Mouse (Mus musculus): ENCODE measurements around the gene Tmtc3. TPM values are rescaled to one million over a fixed set of nuclear protein-coding genes. Genes with fewer than 3 reads are reported as not detected.
"Not testable (repeated sequence)": the region's sequence is repeated elsewhere in the genome, so short reads cannot be mapped to it uniquely, and the experiment has no call there.

Tmtc3 gene
- polyA plus RNA-seq, 1 experiment from 2014 or later: 19.2 TPM

DNA sequence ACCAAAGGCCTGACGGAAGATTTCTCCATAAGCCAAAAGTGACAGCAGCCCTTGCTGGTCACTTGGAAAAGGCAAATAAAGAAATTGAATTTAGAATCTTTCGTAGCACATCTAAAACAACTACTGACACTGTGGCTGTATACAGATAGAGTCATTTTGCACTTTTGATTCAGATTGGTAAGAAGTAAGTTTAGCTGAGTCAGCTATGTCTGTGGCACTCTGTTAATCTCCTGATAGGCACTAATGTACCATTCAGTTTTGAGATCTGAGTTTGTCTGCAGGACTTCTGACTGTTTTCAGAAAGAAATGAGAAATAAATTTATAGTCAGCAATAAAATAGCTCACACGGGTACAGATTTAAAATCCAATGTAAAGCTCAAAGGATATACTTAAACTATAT, 7.6 kb downstream of the Tmtc3 start:
- no peak for ATAC-seq (ENCODE audit: low FRiP score)
- H3K9ac ChIP-seq (ENCODE audit: low read depth, low read length): no peak overlapping the region
- no peaks in the 10 kb centered on the region for H3K36me3 ChIP-seq (ENCODE audit: control insufficient read depth, insufficient read depth, low read length)
- H3K27ac ChIP-seq (ENCODE audit: low read depth, low read length): no peak overlapping the region
- no peak overlapping the region for H3K4me2 ChIP-seq (replicated peaks; ENCODE audit: low read depth, low read length)
- no peak overlapping the region for H3K4me3 ChIP-seq (ENCODE audit: low read depth, low read length)
- WGBS: 94% methylated on average over 3 of the region's 3 CpGs
- no peaks in the 10 kb centered on the region for H3K4me1 ChIP-seq (replicated peaks; ENCODE audit: control insufficient read depth, insufficient read depth, low read length)
- DNase-seq (ENCODE audit: low spot score): no peak
- no peaks in the 10 kb centered on the region for H3K27me3 ChIP-seq (ENCODE audit: control insufficient read depth, insufficient read depth, low read length)
- H3K9me3 ChIP-seq (ENCODE audit: control insufficient read depth, low read length): no peaks in the 10 kb centered on the region

DNA sequence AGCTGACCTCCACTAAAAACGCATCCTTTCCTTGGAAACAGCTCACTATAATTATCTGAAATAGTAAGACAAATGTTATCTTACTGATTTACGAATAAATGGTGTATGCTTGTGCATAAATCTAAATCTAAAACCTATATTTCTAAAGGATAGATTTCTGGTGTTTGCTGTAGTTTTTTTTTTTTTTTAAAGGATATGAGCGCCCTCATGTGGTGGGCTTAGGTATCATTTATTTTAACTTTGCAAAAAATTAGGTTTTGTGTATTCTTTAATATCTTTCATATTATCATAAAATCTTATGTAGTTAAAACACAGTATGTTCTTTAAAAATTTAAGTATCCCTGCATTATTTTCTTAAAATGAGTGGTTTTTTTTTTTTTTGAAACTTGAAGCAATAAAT, 12.1 kb downstream of the Tmtc3 start:
- Histone ChIP-seq H3K4me2 (replicated peaks; ENCODE audit: low read depth, low read length) (no peak overlapping the region), H3K27ac (ENCODE audit: low read depth, low read length) (no peak overlapping the region), H3K4me1 (replicated peaks; ENCODE audit: control insufficient read depth, insufficient read depth, low read length) (no peaks in the 10 kb centered on the region), H3K9ac (ENCODE audit: low read depth, low read length) (no peak overlapping the region), H3K27me3 (ENCODE audit: control insufficient read depth, insufficient read depth, low read length) (no peaks in the 10 kb centered on the region), H3K4me3 (ENCODE audit: low read depth, low read length) (no peak overlapping the region), H3K36me3 (ENCODE audit: control insufficient read depth, insufficient read depth, low read length) (no peaks in the 10 kb centered on the region), H3K9me3 (ENCODE audit: control insufficient read depth, low read length) (no peaks in the 10 kb centered on the region)
- DNase-seq (ENCODE audit: low spot score) (peak; percentile 18), ATAC-seq (ENCODE audit: low FRiP score) (no peak)
- 59% methylated on average over 3 of the region's 3 CpGs for WGBS

DNA sequence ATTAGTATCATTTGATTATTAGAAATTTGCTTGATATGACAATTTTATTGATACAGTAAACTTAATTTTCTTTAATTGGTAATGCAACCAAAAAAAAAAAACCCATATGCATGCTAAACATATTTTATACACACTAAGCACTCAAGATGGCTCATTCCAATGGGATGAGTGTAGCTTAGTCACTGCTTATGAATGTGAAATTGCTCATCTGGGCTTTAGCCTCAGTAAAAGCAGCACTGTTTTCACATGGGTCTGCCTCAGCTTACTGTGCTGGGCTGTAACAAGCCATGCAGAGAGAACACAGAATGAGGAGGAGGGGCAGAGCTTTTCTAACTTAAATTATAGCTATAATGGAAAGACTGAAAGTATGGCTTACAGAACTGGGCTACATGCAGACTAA, 26.6 kb downstream of the Tmtc3 start:
- no peak overlapping the region for H3K4me2 ChIP-seq (replicated peaks; ENCODE audit: low read depth, low read length)

DNA sequence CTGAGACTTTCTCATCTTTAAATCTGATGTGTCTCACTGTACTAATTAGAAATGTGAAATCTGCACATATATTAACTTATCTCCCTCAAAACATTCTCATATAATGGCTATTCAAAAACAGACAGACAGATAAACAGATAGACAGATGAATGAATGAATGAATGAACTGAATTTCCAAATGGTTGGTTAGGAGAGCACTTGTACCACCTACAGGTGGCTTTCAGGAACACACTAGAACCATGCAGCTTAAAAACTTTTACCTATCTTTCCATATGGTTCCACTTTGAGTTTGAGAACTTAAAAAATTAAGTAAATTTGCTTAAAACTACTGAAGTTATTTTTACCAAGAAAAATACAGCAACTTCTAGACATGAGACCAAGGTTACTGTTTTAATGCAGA, 37.8 kb downstream of the Tmtc3 start:
- H3K4me2 ChIP-seq (replicated peaks; ENCODE audit: low read depth, low read length): no peak overlapping the region
- no peak for DNase-seq (ENCODE audit: low spot score)
- ATAC-seq (ENCODE audit: low FRiP score): no peak
- H3K9ac ChIP-seq (ENCODE audit: low read depth, low read length): no peak overlapping the region
- no peaks in the 10 kb centered on the region for H3K9me3 ChIP-seq (ENCODE audit: control insufficient read depth, low read length)
- no peak overlapping the region for H3K4me3 ChIP-seq (ENCODE audit: low read depth, low read length)
- no peaks in the 10 kb centered on the region for H3K36me3 ChIP-seq (ENCODE audit: control insufficient read depth, insufficient read depth, low read length)
- no peaks in the 10 kb centered on the region for H3K4me1 ChIP-seq (replicated peaks; ENCODE audit: control insufficient read depth, insufficient read depth, low read length)
- H3K27ac ChIP-seq (ENCODE audit: low read depth, low read length): no peak overlapping the region
- no peaks in the 10 kb centered on the region for H3K27me3 ChIP-seq (ENCODE audit: control insufficient read depth, insufficient read depth, low read length)

More for the DNA sequence above, 26.6 kb downstream of the Tmtc3 start:
- Histone ChIP-seq H3K4me1 (replicated peaks; ENCODE audit: control insufficient read depth, insufficient read depth, low read length) (no peaks in the 10 kb centered on the region), H3K27me3 (ENCODE audit: control insufficient read depth, insufficient read depth, low read length) (no peaks in the 10 kb centered on the region), H3K27ac (ENCODE audit: low read depth, low read length) (no peak overlapping the region), H3K9me3 (ENCODE audit: control insufficient read depth, low read length) (no peaks in the 10 kb centered on the region), H3K36me3 (ENCODE audit: control insufficient read depth, insufficient read depth, low read length) (no peaks in the 10 kb centered on the region), H3K9ac (ENCODE audit: low read depth, low read length) (no peak overlapping the region), H3K4me3 (ENCODE audit: low read depth, low read length) (no peak overlapping the region)
- ATAC-seq (ENCODE audit: low FRiP score) (no peak), DNase-seq (ENCODE audit: low spot score) (no peak)

DNA sequence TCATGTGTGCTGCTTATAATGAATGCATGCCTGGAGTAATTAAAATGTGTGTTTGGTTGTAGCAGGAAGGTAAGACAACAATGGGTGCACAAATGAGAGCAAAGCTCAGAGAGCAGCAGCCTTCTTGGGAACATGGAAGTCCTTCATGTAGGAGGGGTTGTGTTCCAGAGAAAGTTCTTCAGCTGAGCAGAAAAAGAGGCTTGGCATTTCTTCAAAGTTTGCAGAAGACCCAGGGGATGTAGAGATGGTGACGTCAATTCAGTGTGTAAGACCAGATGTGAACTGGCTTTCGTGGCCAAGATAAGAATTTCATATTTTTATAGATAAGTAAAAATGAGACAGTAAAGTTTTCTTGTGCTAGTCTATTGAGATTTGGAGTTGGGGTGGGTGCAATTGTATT, 59.6 kb downstream of the Tmtc3 start:
- Histone ChIP-seq H3K27me3 (ENCODE audit: control insufficient read depth, insufficient read depth, low read length) (no peaks in the 10 kb centered on the region), H3K4me3 (ENCODE audit: low read depth, low read length) (no peak overlapping the region), H3K4me1 (replicated peaks; ENCODE audit: control insufficient read depth, insufficient read depth, low read length) (no peaks in the 10 kb centered on the region), H3K9me3 (ENCODE audit: control insufficient read depth, low read length) (no peaks in the 10 kb centered on the region), H3K9ac (ENCODE audit: low read depth, low read length) (no peak overlapping the region), H3K4me2 (replicated peaks; ENCODE audit: low read depth, low read length) (no peak overlapping the region), H3K27ac (ENCODE audit: low read depth, low read length) (no peak overlapping the region), H3K36me3 (ENCODE audit: control insufficient read depth, insufficient read depth, low read length) (no peaks in the 10 kb centered on the region)
- DNase-seq (ENCODE audit: low spot score) (no peak), ATAC-seq (ENCODE audit: low FRiP score) (no peak)
- WGBS: 85% methylated on average over 2 of the region's 2 CpGs

DNA sequence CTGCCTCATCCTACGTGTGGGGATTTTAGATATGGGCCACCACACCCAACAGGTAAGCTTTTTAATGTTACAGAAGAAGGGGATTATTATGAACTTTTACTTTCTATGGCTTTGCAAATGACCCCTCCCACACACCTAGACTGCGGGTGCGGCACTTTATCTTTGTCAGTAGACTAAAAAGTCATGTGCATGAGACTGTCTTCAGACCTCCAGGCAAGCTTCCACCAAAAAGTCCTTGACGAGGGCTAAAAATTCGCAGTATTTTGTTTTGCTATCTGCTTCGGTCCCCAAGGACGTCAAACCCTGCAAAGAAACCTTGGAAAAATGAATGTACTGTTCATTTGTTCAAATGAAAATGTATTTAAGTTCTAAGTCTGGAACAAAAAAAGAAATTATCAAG, 71.6 kb downstream of the Tmtc3 start:
- no peaks in the 10 kb centered on the region for H3K27me3 ChIP-seq (ENCODE audit: control insufficient read depth, insufficient read depth, low read length)
- WGBS: 94% methylated on average over 7 of the region's 7 CpGs
- no peak overlapping the region for H3K4me2 ChIP-seq (replicated peaks; ENCODE audit: low read depth, low read length)

DNA sequence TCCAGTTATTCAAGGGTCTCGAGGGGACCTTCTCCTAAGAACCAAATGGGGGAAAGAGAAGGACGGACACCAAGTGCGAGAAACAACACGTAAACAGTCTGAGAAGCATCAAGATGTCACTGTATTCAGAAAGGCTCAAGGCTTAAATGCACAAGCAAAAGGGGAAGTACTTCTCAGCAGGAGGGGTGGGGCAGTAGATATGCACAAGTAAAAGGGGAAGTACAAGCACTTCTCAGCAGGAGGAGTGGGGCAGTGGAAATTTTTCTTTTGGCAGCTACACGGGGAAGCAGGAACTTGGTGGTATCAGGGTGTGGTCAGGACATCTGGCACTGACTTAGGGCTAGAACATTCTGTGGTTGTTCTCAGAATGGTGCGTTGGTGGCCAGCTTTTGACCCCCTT, 84.8 kb downstream of the Tmtc3 start:
- not testable (repeated sequence) for H3K36me3 ChIP-seq (ENCODE audit: control insufficient read depth, insufficient read depth, low read length); ATAC-seq (ENCODE audit: low FRiP score); H3K4me2 ChIP-seq (replicated peaks; ENCODE audit: low read depth, low read length); DNase-seq (ENCODE audit: low spot score); H3K9ac ChIP-seq (ENCODE audit: low read depth, low read length); H3K27ac ChIP-seq (ENCODE audit: low read depth, low read length); H3K4me1 ChIP-seq (replicated peaks; ENCODE audit: control insufficient read depth, insufficient read depth, low read length); H3K4me3 ChIP-seq (ENCODE audit: low read depth, low read length); H3K9me3 ChIP-seq (ENCODE audit: control insufficient read depth, low read length); H3K27me3 ChIP-seq (ENCODE audit: control insufficient read depth, insufficient read depth, low read length)
- 95% methylated on average over 5 of the region's 6 CpGs for WGBS

More for the DNA sequence above, 71.6 kb downstream of the Tmtc3 start:
- Histone ChIP-seq H3K4me3 (ENCODE audit: low read depth, low read length) (no peak overlapping the region), H3K27ac (ENCODE audit: low read depth, low read length) (no peak overlapping the region), H3K4me1 (replicated peaks; ENCODE audit: control insufficient read depth, insufficient read depth, low read length) (no peaks in the 10 kb centered on the region), H3K9ac (ENCODE audit: low read depth, low read length) (no peak overlapping the region), H3K9me3 (ENCODE audit: control insufficient read depth, low read length) (no peaks in the 10 kb centered on the region), H3K36me3 (ENCODE audit: control insufficient read depth, insufficient read depth, low read length) (no peaks in the 10 kb centered on the region)
- DNase-seq (ENCODE audit: low spot score): no peak
- no peak for ATAC-seq (ENCODE audit: low FRiP score)

Other genes with a start within 250 kb of the Tmtc3 start
- gene Gm4301, start 151.7 kb downstream of the Tmtc3 start, polyA plus RNA-seq (2014; fragmentation: Nextera tagmentation; extraction: Ambion mirVana): not detected in 2 replicates
- gene Gm4302, start 146.5 kb downstream of the Tmtc3 start, polyA plus RNA-seq (2014; fragmentation: Nextera tagmentation; extraction: Ambion mirVana): not detected in 2 replicates
- gene Gm4303, start 141.4 kb downstream of the Tmtc3 start, polyA plus RNA-seq (2014; fragmentation: Nextera tagmentation; extraction: Ambion mirVana): not detected in 2 replicates
- gene Gm4305, start 136.3 kb downstream of the Tmtc3 start, polyA plus RNA-seq (2014; fragmentation: Nextera tagmentation; extraction: Ambion mirVana): not detected in 2 replicates
- gene Gm4307, start 126.0 kb downstream of the Tmtc3 start, polyA plus RNA-seq (2014; fragmentation: Nextera tagmentation; extraction: Ambion mirVana): not detected in 2 replicates
- not detected in 2 replicates for gene Gm4312, start 104.8 kb downstream of the Tmtc3 start, polyA plus RNA-seq (2014; fragmentation: Nextera tagmentation; extraction: Ambion mirVana)
- gene Cep290, start 208 bp upstream of the Tmtc3 start, polyA plus RNA-seq (2014; fragmentation: Nextera tagmentation; extraction: Ambion mirVana): 7.4 and 8.9 TPM in 2 replicates
- 10.5 and 12.2 TPM in 2 replicates for gene 4930430F08Rik, start 103.1 kb upstream of the Tmtc3 start, polyA plus RNA-seq (2014; fragmentation: Nextera tagmentation; extraction: Ambion mirVana)
- gene 1700017N19Rik, start 103.1 kb upstream of the Tmtc3 start, polyA plus RNA-seq (2014; fragmentation: Nextera tagmentation; extraction: Ambion mirVana): not detected in 2 replicates

Measured in hindbrain, embryonic 11.5 days (tissue).